Mouse (Mus musculus): Measurements from ENCODE around the gene Isca2. TPM values are rescaled to one million over a fixed set of nuclear protein-coding genes. Genes with fewer than 3 reads are reported as not detected.

Isca2 gene
- total and polyA plus RNA-seq, 3 experiments = 70.6 to 71.1 TPM; not detected in 1

GRCm38 (mm10) chr12:84813773-84814172 lies 40.7 kb downstream of the Isca2 start:
- Histone ChIP-seq H3K36me3 (ENCODE audit: control insufficient read depth in 1 of 2, insufficient read depth in 2 of 2, low read length in 2 of 2) (no peaks in the 10 kb centered on the region), H3K4me1 (ENCODE audit: control insufficient read depth in 1 of 2, insufficient read depth in 2 of 2, low read length in 2 of 2) (no peaks in the 10 kb centered on the region)
- DNase-seq (ENCODE audit: low read depth, low spot score) = peak; percentile 17

DNA sequence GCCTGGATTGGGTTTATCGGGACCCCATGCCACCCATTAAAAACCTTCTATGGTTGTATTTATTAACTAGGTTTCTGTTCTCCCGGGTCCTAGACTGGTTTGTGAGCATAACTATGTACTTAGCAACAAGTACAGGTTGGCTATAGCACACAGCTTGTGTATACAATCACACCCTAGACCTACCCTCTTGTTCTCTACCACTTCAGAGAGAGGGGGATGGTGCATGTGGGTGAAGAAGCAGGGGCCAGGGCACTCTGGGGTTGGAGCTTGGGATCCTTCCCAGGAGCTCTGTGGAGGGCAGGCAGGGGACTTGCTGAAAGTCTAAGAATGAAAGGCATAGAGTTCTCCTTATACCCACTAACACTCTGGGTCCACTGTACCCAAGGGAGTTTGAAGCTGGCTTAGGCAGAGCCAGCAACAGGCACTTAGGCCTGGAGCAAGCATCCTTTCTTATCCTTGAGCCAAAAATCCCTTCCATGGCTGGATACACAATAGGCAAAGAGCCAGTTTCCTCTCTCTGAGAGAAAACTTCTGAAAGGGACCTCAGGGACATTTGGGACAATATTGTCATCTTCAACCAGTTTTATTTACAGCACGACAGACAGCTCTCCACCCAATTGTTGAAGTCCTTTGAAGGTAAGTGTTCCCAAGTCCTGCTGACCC lies 41.7 kb downstream of the Isca2 start:
- Histone ChIP-seq H3K27me3 (ENCODE audit: control insufficient read depth in 1 of 2, insufficient read depth in 2 of 2, low read length in 2 of 2) (no peaks in the 10 kb centered on the region; a peak in 1 of 4 replicates), H3K9ac (ENCODE audit: control insufficient read depth, low read depth, low read length, poor library complexity, severe bottlenecking) (no peak overlapping the region), H3K79me2 (ENCODE audit: control insufficient read depth, insufficient read depth, low read length, poor library complexity) (no peaks in the 10 kb centered on the region), H3K4me3 (ENCODE audit: control insufficient read depth in 1 of 2, insufficient read depth in 1 of 2, low read depth in 2 of 2, low read length in 2 of 2) (no peak overlapping the region), H3K27ac (ENCODE audit: control insufficient read depth, low read depth, low read length) (no peak overlapping the region), H3K36me3 (ENCODE audit: control insufficient read depth in 1 of 2, insufficient read depth in 2 of 2, low read length in 2 of 2) (no peaks in the 10 kb centered on the region; a peak in 2 of 4 replicates), H3K9me3 (replicated peaks; ENCODE audit: insufficient read depth, low read length) (no peaks in the 10 kb centered on the region), H3K4me1 (ENCODE audit: control insufficient read depth in 1 of 2, insufficient read depth in 2 of 2, low read length in 2 of 2) (peaks cover 3 to 4% of the 10 kb centered on the region in 2 experiments; a peak in 3 of 4 replicates)
- TF ChIP-seq TBP (IDR thresholded peaks at IDR 0.05; ENCODE audit: low read depth, low read length) = no peak
- TF ChIP-seq BHLHE40 (IDR thresholded peaks at IDR 0.05; ENCODE audit: borderline replicate concordance, low read depth, low read length) = no peak
- TF ChIP-seq EP300 (IDR thresholded peaks at IDR 0.05; ENCODE audit: low read depth in 1 of 2, low read length in 2 of 2) = no peak
- TF ChIP-seq MAZ (IDR thresholded peaks at IDR 0.05; ENCODE audit: low read depth, low read length) = no peak
- no peak for TF ChIP-seq CHD2 (IDR thresholded peaks at IDR 0.05; ENCODE audit: low read length)
- TF ChIP-seq KAT2A (conservative IDR thresholded peaks at IDR 0.05; ENCODE audit: low read depth, low read length) = no peak
- TF ChIP-seq TCF12 (IDR thresholded peaks at IDR 0.05; ENCODE audit: low read depth, low read length) = no peak
- TF ChIP-seq MYB (IDR thresholded peaks at IDR 0.05; ENCODE audit: low read depth, low read length) = no peak
- TF ChIP-seq ELF1 (IDR thresholded peaks at IDR 0.05; ENCODE audit: low read depth, low read length) = no peak
- no peak for TF ChIP-seq USF2 (IDR thresholded peaks at IDR 0.05; ENCODE audit: borderline replicate concordance in 1 of 2, insufficient read depth in 1 of 2, low read depth in 1 of 2, low read length in 2 of 2)
- TF ChIP-seq USF1 (IDR thresholded peaks at IDR 0.05; ENCODE audit: low read depth, low read length) = no peak
- TF ChIP-seq GATA1 (IDR thresholded peaks at IDR 0.05; ENCODE audit: low read depth, low read length) = no peak
- TF ChIP-seq ZC3H11A (IDR thresholded peaks at IDR 0.05; ENCODE audit: low read depth, low read length) = no peak
- no peak for TF ChIP-seq NRF1 (IDR thresholded peaks at IDR 0.05; ENCODE audit: insufficient read depth, low read depth, low read length, poor library complexity, severe bottlenecking)
- TF ChIP-seq UBTF (IDR thresholded peaks at IDR 0.05; ENCODE audit: borderline replicate concordance, insufficient read depth, low read depth, low read length) = no peak
- TF ChIP-seq HCFC1 (IDR thresholded peaks at IDR 0.05; ENCODE audit: low read depth, low read length) = no peak
- TF ChIP-seq NELFE (IDR thresholded peaks at IDR 0.05; ENCODE audit: low read depth, low read length) = no peak
- no peak for TF ChIP-seq E2F4 (IDR thresholded peaks at IDR 0.05; ENCODE audit: borderline replicate concordance, low read depth, low read length)
- no peak for TF ChIP-seq POLR2AphosphoS5 (IDR thresholded peaks at IDR 0.05; ENCODE audit: borderline replicate concordance, low read depth, low read length)
- TF ChIP-seq TAL1 (IDR thresholded peaks at IDR 0.05; ENCODE audit: low read length) = no peak
- DNase-seq (ENCODE audit: low read depth, low spot score) = no peak

More at GRCm38 (mm10) chr12:84813773-84814172, 40.7 kb downstream of the Isca2 start:
- no peaks in the 10 kb centered on the region for H3K9me3 ChIP-seq (replicated peaks; ENCODE audit: insufficient read depth, low read length)
- H3K9ac ChIP-seq (ENCODE audit: control insufficient read depth, low read depth, low read length, poor library complexity, severe bottlenecking) = no peak overlapping the region
- TF ChIP-seq CTCF (IDR thresholded peaks at IDR 0.05 in 2 of 3, conservative IDR thresholded peaks at IDR 0.05 in 1 of 3; ENCODE audit: control insufficient read depth in 1 of 3, insufficient read depth in 1 of 3, low read depth in 2 of 3, low read length in 3 of 3, poor library complexity in 1 of 3, severe bottlenecking in 1 of 3) (peak in 1 of 3 experiments; percentile 12; a peak in 2 of 6 replicates), UBTF (IDR thresholded peaks at IDR 0.05; ENCODE audit: borderline replicate concordance, insufficient read depth, low read depth, low read length) (no peak), RAD21 (IDR thresholded peaks at IDR 0.05; ENCODE audit: low read depth, low read length) (peak; percentile 6; the same call in 1 of the 2 replicates), POLR2AphosphoS2 (IDR thresholded peaks at IDR 0.05; ENCODE audit: low read length) (no peak), CHD2 (IDR thresholded peaks at IDR 0.05; ENCODE audit: low read length) (no peak)
- H3K27me3 ChIP-seq (ENCODE audit: control insufficient read depth in 1 of 2, insufficient read depth in 2 of 2, low read length in 2 of 2) = peaks cover 0 to 3% of the 10 kb centered on the region in 2 experiments; a peak in 2 of 4 replicates
- no peak overlapping the region for H3K4me3 ChIP-seq (ENCODE audit: control insufficient read depth in 1 of 2, insufficient read depth in 1 of 2, low read depth in 2 of 2, low read length in 2 of 2)
- H3K27ac ChIP-seq (ENCODE audit: control insufficient read depth, low read depth, low read length) = no peak overlapping the region
- H3K79me2 ChIP-seq (ENCODE audit: control insufficient read depth, insufficient read depth, low read length, poor library complexity) = no peaks in the 10 kb centered on the region

All from MEL (cell line).